Mouse (Mus musculus) spleen, adult 2 months (tissue): ENCODE measurements at regions not wholly inside any gene's neighbourhood (a gene's known extent, or its start where the extent isn't known, plus 50 kb on each side); places are given as distances from the start of the nearest gene placed in this dataset.

ENCODE experiments used
- CTCF ChIP-seq: fragments of 200-500 bp; IDR thresholded peaks from 2 replicates; pipeline ENCODE4 v1.5.1; 2011; ENCODE audit warnings: mild to moderate bottlenecking, inconsistent platforms; ENCODE audit not compliant: insufficient read depth, insufficient read length, insufficient replicate concordance; ENCODE audit errors: extremely low read depth
- POLR2A ChIP-seq: fragments of 200-500 bp; IDR thresholded peaks from 2 replicates; pipeline ENCODE4 v1.6.1; 2011; ENCODE audit warnings: low read depth, low read length, inconsistent platforms

DNA sequence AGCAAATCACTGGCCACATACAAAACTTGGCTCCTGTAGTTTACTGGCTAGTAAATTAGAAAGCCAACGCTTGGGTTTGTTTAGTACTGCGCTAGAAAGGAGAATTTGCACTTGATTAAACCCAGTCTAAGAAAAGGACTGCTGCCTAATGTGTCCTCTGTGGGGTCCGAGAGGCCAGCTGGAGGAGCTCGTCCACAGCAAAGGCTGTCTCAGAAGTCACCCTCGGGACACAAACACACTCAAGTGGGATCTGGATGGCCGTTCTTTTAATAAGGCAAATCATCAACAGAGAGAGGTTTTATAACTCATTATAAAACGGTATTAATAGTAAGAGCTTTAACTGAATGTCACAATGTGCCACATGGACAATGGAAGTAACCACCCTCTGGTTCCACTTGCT is 249.0 kb downstream of the Hlx start:
- TF ChIP-seq CTCF (no peak), POLR2A (no peak)
